Mouse (Mus musculus): ENCODE results near the gene A930017K11Rik. TPM values are rescaled to one million over a fixed set of nuclear protein-coding genes. Genes with fewer than 3 reads are reported as not detected.

The A930017K11Rik gene
- total and polyA plus RNA-seq, 3 experiments: not detected

DNA sequence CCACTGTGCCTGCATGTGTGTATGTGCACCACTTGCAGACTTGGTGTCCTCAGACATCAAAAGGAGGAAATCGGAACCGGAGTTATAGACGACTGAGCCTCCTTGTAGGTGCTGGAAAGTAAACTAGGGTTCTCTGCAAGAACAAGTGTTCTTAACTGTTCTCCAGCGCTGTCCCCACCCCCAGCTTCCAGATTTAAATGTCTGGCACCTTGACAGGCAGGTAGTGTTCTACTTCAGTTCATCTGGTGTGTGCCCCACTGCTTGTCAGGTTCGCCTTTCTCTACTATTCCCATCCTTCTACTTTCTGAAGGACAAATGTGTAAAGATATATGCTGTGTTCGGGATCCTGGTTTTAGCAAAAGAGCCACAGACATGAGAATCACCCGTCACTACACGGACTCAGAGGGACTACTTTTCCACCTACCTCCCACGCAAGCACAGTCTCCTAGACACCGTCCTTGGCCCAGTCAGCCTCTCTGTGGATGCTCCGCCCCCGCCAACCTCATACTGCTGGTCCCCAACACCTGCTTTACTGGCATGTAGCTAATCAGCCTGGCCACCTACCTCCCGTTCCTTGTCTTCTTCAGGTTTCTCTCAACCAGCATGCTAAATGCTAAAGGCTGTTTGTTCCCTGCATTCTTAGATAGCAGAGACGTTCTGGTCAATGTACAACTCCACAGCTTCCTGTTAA lies 39.0 kb downstream of the A930017K11Rik start:
- no peaks in the 10 kb centered on the region for H3K9me3 ChIP-seq (replicated peaks; ENCODE audit: insufficient read depth, low read length)
- peaks cover 0 to 19% of the 10 kb centered on the region in 2 experiments; a peak in 2 of 4 replicates for H3K36me3 ChIP-seq (ENCODE audit: control insufficient read depth in 1 of 2, insufficient read depth in 2 of 2, low read length in 2 of 2)
- H3K4me3 ChIP-seq (ENCODE audit: control insufficient read depth in 1 of 2, insufficient read depth in 1 of 2, low read depth in 2 of 2, low read length in 2 of 2): no peak overlapping the region
- TF ChIP-seq POLR2AphosphoS5 (IDR thresholded peaks at IDR 0.05; ENCODE audit: borderline replicate concordance, low read depth, low read length) (no peak), MXI1 (IDR thresholded peaks at IDR 0.05; ENCODE audit: low read depth, low read length) (no peak), POLR2AphosphoS2 (IDR thresholded peaks at IDR 0.05; ENCODE audit: low read length) (no peak), ZC3H11A (IDR thresholded peaks at IDR 0.05; ENCODE audit: low read depth, low read length) (no peak), RCOR1 (IDR thresholded peaks at IDR 0.05; ENCODE audit: low read depth, low read length) (no peak), TCF12 (IDR thresholded peaks at IDR 0.05; ENCODE audit: low read depth, low read length) (no peak), HCFC1 (IDR thresholded peaks at IDR 0.05; ENCODE audit: low read depth, low read length) (no peak), SMC3 (IDR thresholded peaks at IDR 0.05; ENCODE audit: low read depth, low read length) (no peak), USF1 (IDR thresholded peaks at IDR 0.05; ENCODE audit: low read depth, low read length) (no peak), UBTF (IDR thresholded peaks at IDR 0.05; ENCODE audit: borderline replicate concordance, insufficient read depth, low read depth, low read length) (no peak)
- DNase-seq (ENCODE audit: low read depth, low spot score): no peak
- peaks cover 3 to 24% of the 10 kb centered on the region in 2 experiments for H3K4me1 ChIP-seq (ENCODE audit: control insufficient read depth in 1 of 2, insufficient read depth in 2 of 2, low read length in 2 of 2)
- H3K9ac ChIP-seq (ENCODE audit: control insufficient read depth, low read depth, low read length, poor library complexity, severe bottlenecking): no peak overlapping the region
- H3K27me3 ChIP-seq (ENCODE audit: control insufficient read depth in 1 of 2, insufficient read depth in 2 of 2, low read length in 2 of 2): no peaks in the 10 kb centered on the region
- no peak overlapping the region; the same call in 1 of the 2 replicates for H3K27ac ChIP-seq (ENCODE audit: control insufficient read depth, low read depth, low read length)
- peaks cover 25% of the 10 kb centered on the region for H3K79me2 ChIP-seq (ENCODE audit: control insufficient read depth, insufficient read depth, low read length, poor library complexity)

DNA sequence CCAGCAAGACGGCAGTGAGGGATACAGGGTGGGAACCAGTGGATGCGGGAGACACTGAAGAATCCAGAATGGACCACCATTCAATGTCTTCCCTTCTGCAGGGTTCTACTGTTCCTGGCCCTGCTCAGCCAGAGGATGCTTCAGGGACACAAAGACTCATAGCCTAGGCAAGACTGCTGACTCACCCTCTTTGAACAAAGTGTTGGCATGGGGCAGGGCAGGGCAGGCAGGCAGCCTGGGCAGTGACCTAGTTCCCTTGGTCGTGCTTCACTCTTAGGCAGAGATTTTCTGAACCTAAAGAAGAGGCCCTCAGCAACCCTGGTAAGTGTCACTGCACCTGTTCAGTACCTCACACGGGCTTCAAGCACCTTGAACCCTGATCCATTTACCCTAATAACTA lies 40.5 kb downstream of the A930017K11Rik start:
- DNase-seq (ENCODE audit: low read depth, low spot score): no peak
- Histone ChIP-seq H3K27ac (ENCODE audit: control insufficient read depth, low read depth, low read length) (no peak overlapping the region), H3K9me3 (replicated peaks; ENCODE audit: insufficient read depth, low read length) (no peaks in the 10 kb centered on the region), H3K9ac (ENCODE audit: control insufficient read depth, low read depth, low read length, poor library complexity, severe bottlenecking) (no peak overlapping the region), H3K4me1 (ENCODE audit: control insufficient read depth in 1 of 2, insufficient read depth in 2 of 2, low read length in 2 of 2) (peaks cover 3 to 19% of the 10 kb centered on the region in 2 experiments), H3K27me3 (ENCODE audit: control insufficient read depth in 1 of 2, insufficient read depth in 2 of 2, low read length in 2 of 2) (no peaks in the 10 kb centered on the region), H3K4me3 (ENCODE audit: control insufficient read depth in 1 of 2, insufficient read depth in 1 of 2, low read depth in 2 of 2, low read length in 2 of 2) (no peak overlapping the region), H3K36me3 (ENCODE audit: control insufficient read depth in 1 of 2, insufficient read depth in 2 of 2, low read length in 2 of 2) (peaks cover 0 to 16% of the 10 kb centered on the region in 2 experiments; a peak in 2 of 4 replicates), H3K79me2 (ENCODE audit: control insufficient read depth, insufficient read depth, low read length, poor library complexity) (peaks cover 15% of the 10 kb centered on the region; the same call in 1 of the 2 replicates)
- TF ChIP-seq EP300 (IDR thresholded peaks at IDR 0.05; ENCODE audit: low read depth in 1 of 2, low read length in 2 of 2) (no peak), POLR2AphosphoS5 (IDR thresholded peaks at IDR 0.05; ENCODE audit: borderline replicate concordance, low read depth, low read length) (no peak), MYC (IDR thresholded peaks at IDR 0.05; ENCODE audit: low read depth, low read length) (no peak), GABPA (IDR thresholded peaks at IDR 0.05; ENCODE audit: low read depth, low read length) (no peak), POLR2AphosphoS2 (IDR thresholded peaks at IDR 0.05; ENCODE audit: low read length) (no peak)

Data from MEL (cell line).